Mouse (Mus musculus) CH12.LX (cell line): ENCODE results near the gene Csrp2.

Experiments used
- CTCF ChIP-seq, 2 experiments: IDR thresholded peaks in 1 of 2; conservative IDR thresholded peaks in 1 of 2; 2 replicates each; pipeline ENCODE4 v1.5.1; 2011 to 2012; ENCODE audit warnings: low read depth in 2 of 2, low read length in 2 of 2, improper control_type of control experiment in 1 of 2, inconsistent platforms in 1 of 2, mild to moderate bottlenecking in 1 of 2, moderate library complexity in 1 of 2
- E2F4 ChIP-seq: IDR thresholded peaks from 2 replicates; pipeline ENCODE4 v1.6.1; 2011; ENCODE audit warnings: low read depth, low read length, improper control_type of control experiment; ENCODE audit not compliant: insufficient replicate concordance
- ELF1 ChIP-seq: IDR thresholded peaks from 2 replicates; pipeline ENCODE4 v1.6.1; 2014; ENCODE audit warnings: low read depth, mild to moderate bottlenecking, inconsistent platforms, low read length, improper control_type of control experiment
- JUN ChIP-seq: IDR thresholded peaks from 2 replicates; pipeline ENCODE4 v1.6.1; 2011; ENCODE audit warnings: low read depth, mild to moderate bottlenecking, low read length, improper control_type of control experiment, moderate library complexity; ENCODE audit not compliant: insufficient read depth
- MAX ChIP-seq: IDR thresholded peaks from 2 replicates; pipeline ENCODE4 v1.6.1; 2011; ENCODE audit warnings: low read length, improper control_type of control experiment
- NELFE ChIP-seq: IDR thresholded peaks from 2 replicates; pipeline ENCODE4 v1.6.1; 2011; ENCODE audit warnings: low read depth, low read length, improper control_type of control experiment
- POLR2A ChIP-seq: IDR thresholded peaks from 2 replicates; pipeline ENCODE4 v1.6.1; 2011; ENCODE audit warnings: low read depth, mild to moderate bottlenecking, improper control_type of control experiment, low read length
- POLR2AphosphoS2 ChIP-seq: IDR thresholded peaks from 2 replicates; pipeline ENCODE4 v1.6.1; 2011; ENCODE audit warnings: low read depth, low read length, improper control_type of control experiment
- RCOR1 ChIP-seq: conservative IDR thresholded peaks from 2 replicates; pipeline ENCODE4 v1.6.1; 2012; ENCODE audit warnings: low read depth, mild to moderate bottlenecking, inconsistent platforms, low read length, improper control_type of control experiment
- USF2 ChIP-seq: conservative IDR thresholded peaks from 2 replicates; pipeline ENCODE4 v1.6.1; 2011; ENCODE audit warnings: low read depth, low read length, improper control_type of control experiment

DNA sequence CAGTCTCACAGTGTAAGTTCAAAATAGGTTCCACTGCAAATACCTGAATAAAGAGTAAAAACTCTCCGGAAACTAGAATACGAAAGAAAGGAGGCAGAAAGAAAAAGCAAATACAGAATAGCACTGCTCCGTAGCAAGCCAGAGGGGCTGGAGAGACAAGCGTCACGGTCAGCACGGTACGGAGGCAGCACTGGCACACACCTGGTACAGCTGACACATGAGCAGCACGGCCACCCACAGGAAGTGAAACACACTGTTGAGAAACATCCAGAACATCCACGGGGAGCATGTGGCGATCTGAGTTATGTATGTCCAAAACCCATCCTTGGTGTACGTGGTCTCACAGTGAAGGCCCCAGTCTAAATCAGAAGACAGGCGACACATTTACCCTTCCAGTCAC, 26.4 kb downstream of the Csrp2 start:
- TF ChIP-seq MAX (no peak), ELF1 (no peak), POLR2A (no peak), CTCF (conservative IDR thresholded peaks at IDR 0.05 in 1 of 2, IDR thresholded peaks at IDR 0.05 in 1 of 2; ENCODE audit: low read depth in 2 of 2, low read length in 2 of 2) (no peak), E2F4 (no peak), USF2 (no peak), JUN (no peak), NELFE (no peak), RCOR1 (no peak), POLR2AphosphoS2 (no peak)
